Mouse (Mus musculus) G1E-ER4 (cell line): ENCODE measurements around the gene Rwdd4a. TPM values are rescaled to one million over a fixed set of nuclear protein-coding genes. Genes with fewer than 3 reads are reported as not detected.

Source experiments
- GATA1 ChIP-seq: IDR thresholded peaks from one replicate; pipeline ENCODE4 v1.8.0; 2012; ENCODE audit warnings: low read length, inconsistent platforms
- polyA plus RNA-seq: library from polyadenylated mRNA; stranded (reverse); fragments of >175 nt; gene quantifications from 2 replicates; pipeline ENCODE4 v1.2.3, GENCODE M21; 2012

Gene Rwdd4a
- polyA plus RNA-seq, 1 experiment: 18.2 TPM

- no peak for TF ChIP-seq GATA1
Observed at GRCm38 (mm10) chr8:47558274-47558673, 24.8 kb downstream of the Rwdd4a start.

GRCm38 (mm10) chr8:47560801-47561200 lies 27.3 kb downstream of the Rwdd4a start:
- no peak for TF ChIP-seq GATA1

GRCm38 (mm10) chr8:47566551-47566950 lies 33.1 kb downstream of the Rwdd4a start:
- TF ChIP-seq GATA1: no peak

GRCm38 (mm10) chr8:47568098-47568497 lies 34.6 kb downstream of the Rwdd4a start:
- no peak for TF ChIP-seq GATA1

GRCm38 (mm10) chr8:47570161-47570560 lies 36.7 kb downstream of the Rwdd4a start:
- TF ChIP-seq GATA1: no peak

GRCm38 (mm10) chr8:47573482-47573881 lies 40.0 kb downstream of the Rwdd4a start:
- no peak for TF ChIP-seq GATA1

GRCm38 (mm10) chr8:47581454-47581853 lies 48.0 kb downstream of the Rwdd4a start:
- TF ChIP-seq GATA1: no peak

- TF ChIP-seq GATA1: no peak
Observed at GRCm38 (mm10) chr8:47588616-47589015, 55.2 kb downstream of the Rwdd4a start.

- TF ChIP-seq GATA1: no peak
Observed at GRCm38 (mm10) chr8:47590400-47590799, 56.9 kb downstream of the Rwdd4a start.

GRCm38 (mm10) chr8:47600664-47601063 lies 67.2 kb downstream of the Rwdd4a start:
- no peak for TF ChIP-seq GATA1

Other genes starting within 250 kb of the Rwdd4a start
- gene Stox2, start 87.3 kb upstream of the Rwdd4a start, polyA plus RNA-seq: not detected in 2 replicates
- gene Trappc11, start 194 bp upstream of the Rwdd4a start, polyA plus RNA-seq: 8.9 TPM in 2 replicates
- 5.9 and 9.0 TPM in 2 replicates for gene Ing2, start 141.9 kb downstream of the Rwdd4a start, polyA plus RNA-seq
- 8.4 and 10.2 TPM in 2 replicates for gene Cdkn2aip, start 180.3 kb downstream of the Rwdd4a start, polyA plus RNA-seq